Mouse (Mus musculus): Measurements from ENCODE around the gene Cer1. TPM values are rescaled to one million over a fixed set of nuclear protein-coding genes. Genes with fewer than 3 reads are reported as not detected.

The Cer1 gene
- total and polyA plus RNA-seq, 3 experiments, result not detected

DNA sequence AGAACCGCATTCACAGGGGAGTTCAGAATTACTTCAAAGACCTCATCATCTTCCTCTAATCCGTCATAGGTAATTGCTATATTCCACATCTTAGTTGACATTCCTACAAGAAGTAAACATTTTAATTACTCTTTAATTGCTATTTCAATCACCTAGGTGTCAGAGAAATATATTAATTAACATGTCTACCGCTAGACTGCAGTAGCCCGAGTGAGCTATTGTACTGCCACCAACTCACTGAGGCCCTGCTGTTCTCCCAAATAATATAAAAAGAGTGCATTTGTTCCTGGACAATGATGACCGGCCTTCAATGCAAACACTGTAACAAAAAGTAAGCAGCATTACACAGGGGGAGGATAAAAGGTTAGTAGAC lies 31.7 kb upstream of the Cer1 start:
- H3K9me3 ChIP-seq (replicated peaks), result peaks cover 15% of the 10 kb centered on the region; the same call in 1 of the 2 replicates
- DNase-seq (ENCODE audit: low spot score), result no peak
- no peaks in the 10 kb centered on the region for H3K36me3 ChIP-seq (replicated peaks)
- H3K27me3 ChIP-seq (ENCODE audit: insufficient read depth, low read length), result no peaks in the 10 kb centered on the region
- H3K4me1 ChIP-seq (ENCODE audit: insufficient read depth, low read depth, low read length), result no peaks in the 10 kb centered on the region
- no peak for ATAC-seq (ENCODE audit: extremely low read depth, insufficient number of reproducible peaks, low FRiP score, poor library complexity, severe bottlenecking)
- no peak for TF ChIP-seq TAL1 (conservative IDR thresholded peaks at IDR 0.05; ENCODE audit: low read depth, low read length)
- TF ChIP-seq CTCF (IDR thresholded peaks at IDR 0.05; ENCODE audit: low read depth, low read length), result no peak
- TF ChIP-seq GATA1 (IDR thresholded peaks at IDR 0.05; ENCODE audit: borderline replicate concordance, low read length), result no peak
- no peak for TF ChIP-seq GATA2 (IDR thresholded peaks at IDR 0.05; ENCODE audit: borderline replicate concordance, low read depth, low read length)
- no peak for TF ChIP-seq POLR2AphosphoS5 (IDR thresholded peaks at IDR 0.05; ENCODE audit: insufficient replicate concordance, low read depth, low read length)
- H3K4me3 ChIP-seq (ENCODE audit: low read depth, low read length), result no peak overlapping the region

- Histone ChIP-seq H3K4me3 (ENCODE audit: low read depth, low read length) (no peak overlapping the region), H3K9me3 (replicated peaks) (peaks cover 15% of the 10 kb centered on the region; the same call in 1 of the 2 replicates), H3K4me1 (ENCODE audit: insufficient read depth, low read depth, low read length) (no peaks in the 10 kb centered on the region), H3K36me3 (replicated peaks) (no peaks in the 10 kb centered on the region), H3K27me3 (ENCODE audit: insufficient read depth, low read length) (no peaks in the 10 kb centered on the region)
- TF ChIP-seq GATA2 (IDR thresholded peaks at IDR 0.05; ENCODE audit: borderline replicate concordance, low read depth, low read length), result no peak
- DNase-seq (ENCODE audit: low spot score) (no peak), ATAC-seq (ENCODE audit: extremely low read depth, insufficient number of reproducible peaks, low FRiP score, poor library complexity, severe bottlenecking) (no peak)
Observed at GRCm38 (mm10) chr4:82916003-82916677, 31.2 kb upstream of the Cer1 start.

DNA sequence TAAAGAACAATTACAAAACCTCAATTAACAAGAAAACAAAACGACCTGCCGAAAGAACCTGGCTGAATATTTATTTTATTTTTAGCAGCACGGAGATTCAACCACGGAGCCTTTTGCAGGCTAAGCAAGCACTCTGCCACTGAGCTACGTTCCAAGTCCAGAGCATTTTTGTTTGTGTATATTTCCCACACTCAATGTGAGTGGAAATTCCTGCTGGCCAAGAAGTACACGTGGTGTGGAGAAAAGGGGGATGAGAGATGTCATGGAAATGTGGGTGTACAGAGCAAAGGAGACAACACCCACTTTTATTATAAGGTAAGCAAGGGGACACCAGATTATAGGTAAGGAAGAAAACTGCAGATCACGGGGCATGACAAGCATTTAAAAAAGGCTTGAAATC lies 30.6 kb upstream of the Cer1 start:
- no peak for DNase-seq (ENCODE audit: low spot score)
- no peak for ATAC-seq (ENCODE audit: extremely low read depth, insufficient number of reproducible peaks, low FRiP score, poor library complexity, severe bottlenecking)
- Histone ChIP-seq H3K9me3 (replicated peaks) (peaks cover 12% of the 10 kb centered on the region; the same call in 1 of the 2 replicates), H3K4me3 (ENCODE audit: low read depth, low read length) (no peak overlapping the region), H3K27me3 (ENCODE audit: insufficient read depth, low read length) (no peaks in the 10 kb centered on the region), H3K36me3 (replicated peaks) (no peaks in the 10 kb centered on the region), H3K4me1 (ENCODE audit: insufficient read depth, low read depth, low read length) (no peaks in the 10 kb centered on the region)
- no peak for TF ChIP-seq CTCF (IDR thresholded peaks at IDR 0.05; ENCODE audit: low read depth, low read length)
- no peak for TF ChIP-seq GATA2 (IDR thresholded peaks at IDR 0.05; ENCODE audit: borderline replicate concordance, low read depth, low read length)
- no peak for TF ChIP-seq POLR2AphosphoS5 (IDR thresholded peaks at IDR 0.05; ENCODE audit: insufficient replicate concordance, low read depth, low read length)
- TF ChIP-seq GATA1 (IDR thresholded peaks at IDR 0.05; ENCODE audit: borderline replicate concordance, low read length), result no peak
- TF ChIP-seq TAL1 (conservative IDR thresholded peaks at IDR 0.05; ENCODE audit: low read depth, low read length), result no peak

DNA sequence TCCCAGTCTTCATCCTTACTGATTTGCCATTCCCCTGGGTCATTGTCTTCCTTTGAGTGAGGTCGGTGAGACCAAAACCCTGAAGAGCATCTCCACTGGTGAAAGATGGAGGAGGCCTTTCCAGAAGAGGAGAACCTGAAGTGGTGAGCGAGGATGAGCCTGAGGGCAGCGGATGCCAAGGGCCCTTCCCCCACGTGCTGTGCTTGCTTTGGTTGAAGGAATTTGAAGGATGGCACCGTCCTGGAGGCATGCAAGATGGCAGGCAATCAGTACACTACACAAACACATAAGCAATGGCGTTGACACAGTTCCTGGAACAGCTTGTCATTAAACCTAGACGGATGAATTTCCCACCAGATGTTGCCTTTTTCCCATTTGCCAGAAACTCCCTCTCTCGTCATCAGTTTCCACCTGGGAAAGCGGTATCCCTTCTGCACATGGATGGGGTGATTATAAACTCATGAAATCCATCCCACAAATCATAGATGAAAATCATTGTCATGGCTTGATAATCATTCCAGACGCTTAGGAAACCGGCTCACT lies 29.7 kb upstream of the Cer1 start:
- TF ChIP-seq POLR2AphosphoS5 (IDR thresholded peaks at IDR 0.05; ENCODE audit: insufficient replicate concordance, low read depth, low read length), result no peak
- TF ChIP-seq GATA2 (IDR thresholded peaks at IDR 0.05; ENCODE audit: borderline replicate concordance, low read depth, low read length), result no peak
- TF ChIP-seq TAL1 (conservative IDR thresholded peaks at IDR 0.05; ENCODE audit: low read depth, low read length), result no peak
- TF ChIP-seq GATA1 (IDR thresholded peaks at IDR 0.05; ENCODE audit: borderline replicate concordance, low read length), result no peak
- no peak for TF ChIP-seq CTCF (IDR thresholded peaks at IDR 0.05; ENCODE audit: low read depth, low read length)
- no peak for DNase-seq (ENCODE audit: low spot score)
- ATAC-seq (ENCODE audit: extremely low read depth, insufficient number of reproducible peaks, low FRiP score, poor library complexity, severe bottlenecking), result no peak
- Histone ChIP-seq H3K4me3 (ENCODE audit: low read depth, low read length) (no peak overlapping the region), H3K36me3 (replicated peaks) (no peaks in the 10 kb centered on the region), H3K9me3 (replicated peaks) (peaks cover 11% of the 10 kb centered on the region; the same call in 1 of the 2 replicates), H3K27me3 (ENCODE audit: insufficient read depth, low read length) (no peaks in the 10 kb centered on the region), H3K4me1 (ENCODE audit: insufficient read depth, low read depth, low read length) (no peaks in the 10 kb centered on the region)

DNA sequence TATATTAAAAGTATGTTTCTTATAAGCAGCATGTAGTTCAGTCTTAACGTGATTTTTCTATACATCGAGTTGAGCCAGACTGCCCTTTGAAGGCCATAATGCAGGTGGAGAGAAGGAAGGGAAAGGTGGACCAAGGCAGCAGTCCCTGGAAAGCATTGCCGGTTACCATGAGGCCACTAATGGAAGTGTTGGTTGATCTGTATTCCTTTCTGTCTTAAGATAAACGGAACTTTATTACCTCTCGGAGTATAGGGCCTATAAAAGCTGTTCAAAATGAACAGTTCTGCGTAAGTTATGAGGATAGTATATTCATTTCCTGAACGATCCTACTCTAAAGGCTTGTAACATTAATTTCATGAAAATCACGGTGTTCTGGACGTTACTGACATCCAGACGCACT lies 10.3 kb upstream of the Cer1 start:
- Histone ChIP-seq H3K4me1 (ENCODE audit: insufficient read depth, low read depth, low read length) (no peaks in the 10 kb centered on the region), H3K9me3 (replicated peaks) (0 out of 2 replicates have a peak, but pooled peaks cover 2% of the 10 kb centered on the region), H3K36me3 (replicated peaks) (no peaks in the 10 kb centered on the region), H3K27me3 (ENCODE audit: insufficient read depth, low read length) (no peaks in the 10 kb centered on the region), H3K4me3 (ENCODE audit: low read depth, low read length) (no peak overlapping the region)
- ATAC-seq (ENCODE audit: extremely low read depth, insufficient number of reproducible peaks, low FRiP score, poor library complexity, severe bottlenecking) (no peak), DNase-seq (ENCODE audit: low spot score) (no peak)
- TF ChIP-seq GATA2 (IDR thresholded peaks at IDR 0.05; ENCODE audit: borderline replicate concordance, low read depth, low read length) (no peak), POLR2AphosphoS5 (IDR thresholded peaks at IDR 0.05; ENCODE audit: insufficient replicate concordance, low read depth, low read length) (no peak), GATA1 (IDR thresholded peaks at IDR 0.05; ENCODE audit: borderline replicate concordance, low read length) (no peak), CTCF (IDR thresholded peaks at IDR 0.05; ENCODE audit: low read depth, low read length) (no peak), TAL1 (conservative IDR thresholded peaks at IDR 0.05; ENCODE audit: low read depth, low read length) (no peak)

DNA sequence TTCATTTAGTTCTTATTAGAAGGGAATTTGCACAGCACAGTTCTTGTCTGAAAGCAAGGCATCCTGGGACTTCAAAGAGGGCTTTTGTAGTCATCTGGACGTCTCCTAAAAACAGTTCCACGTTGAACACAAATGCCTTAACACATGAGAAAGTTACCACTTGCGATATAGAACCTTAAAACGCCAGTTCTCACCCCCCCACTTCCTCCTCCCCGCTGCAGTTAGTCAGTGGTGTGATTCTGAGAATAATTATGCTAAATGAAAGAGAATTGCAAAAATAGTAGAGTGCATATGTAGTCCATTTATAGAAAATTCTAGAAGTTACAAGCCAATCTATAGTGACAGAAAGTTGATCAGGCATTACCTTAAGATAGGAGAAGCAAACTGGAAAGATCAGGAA lies 7.3 kb upstream of the Cer1 start:
- Histone ChIP-seq H3K9me3 (replicated peaks) (0 out of 2 replicates have a peak, but pooled peaks cover 2% of the 10 kb centered on the region), H3K4me1 (ENCODE audit: insufficient read depth, low read depth, low read length) (no peaks in the 10 kb centered on the region)
- TF ChIP-seq POLR2AphosphoS5 (IDR thresholded peaks at IDR 0.05; ENCODE audit: insufficient replicate concordance, low read depth, low read length), result no peak
- TF ChIP-seq GATA1 (IDR thresholded peaks at IDR 0.05; ENCODE audit: borderline replicate concordance, low read length), result no peak
- no peak for TF ChIP-seq CTCF (IDR thresholded peaks at IDR 0.05; ENCODE audit: low read depth, low read length)
- TF ChIP-seq TAL1 (conservative IDR thresholded peaks at IDR 0.05; ENCODE audit: low read depth, low read length), result no peak
- TF ChIP-seq GATA2 (IDR thresholded peaks at IDR 0.05; ENCODE audit: borderline replicate concordance, low read depth, low read length), result no peak

More for the DNA sequence above, 7.3 kb upstream of the Cer1 start:
- DNase-seq (ENCODE audit: low spot score) (no peak), ATAC-seq (ENCODE audit: extremely low read depth, insufficient number of reproducible peaks, low FRiP score, poor library complexity, severe bottlenecking) (no peak)
- no peak overlapping the region for H3K4me3 ChIP-seq (ENCODE audit: low read depth, low read length)
- H3K36me3 ChIP-seq (replicated peaks), result no peaks in the 10 kb centered on the region
- peaks cover 2% of the 10 kb centered on the region; the same call in 1 of the 2 replicates for H3K27me3 ChIP-seq (ENCODE audit: insufficient read depth, low read length)
